Mouse (Mus musculus) kidney, adult 2 months (tissue): ENCODE data around the gene Dnm2.

ENCODE experiments used
- CTCF ChIP-seq: fragments of 200-500 bp; conservative IDR thresholded peaks from 2 replicates; pipeline ENCODE4 v1.5.1; 2011; ENCODE audit warnings: low read depth, mild to moderate bottlenecking, control low read depth, low read length, moderate library complexity, mixed read lengths; ENCODE audit not compliant: insufficient read depth, insufficient read length
- POLR2A ChIP-seq: fragments of 200-500 bp; IDR thresholded peaks from one replicate; pipeline ENCODE4 v1.6.1; 2011; ENCODE audit warnings: low read depth, low read length, control low read depth

DNA sequence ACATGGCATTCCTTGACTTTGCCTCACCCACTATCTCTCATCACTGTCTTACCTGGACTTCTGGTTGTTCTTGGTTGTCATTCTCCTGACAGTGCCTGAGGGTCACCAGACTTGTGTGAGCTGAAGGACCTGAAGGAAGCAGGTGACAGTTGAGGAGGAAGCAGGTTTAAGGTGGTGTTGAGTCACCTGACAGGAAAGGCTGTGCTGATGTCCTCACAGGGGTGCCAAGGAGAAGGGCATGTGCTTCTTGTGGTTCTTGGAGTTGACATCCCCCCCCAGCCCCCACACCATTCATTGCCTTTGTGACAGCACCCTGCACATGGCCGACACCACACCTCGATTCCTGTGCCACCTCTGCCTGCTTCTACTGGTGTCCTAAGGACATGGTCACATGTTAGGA, 23.1 kb downstream of the Dnm2 start:
- TF ChIP-seq CTCF (no peak), POLR2A (no peak)
